Mouse (Mus musculus) bone marrow macrophage, adult 2 months (primary cell): Measurements from ENCODE around the gene Slc6a2.

Source experiments
- CTCF ChIP-seq: IDR thresholded peaks from 2 replicates; pipeline ENCODE4 v1.5.1; 2012; ENCODE audit warnings: low read depth, mild to moderate bottlenecking, low read length, moderate library complexity
- POLR2A ChIP-seq: IDR thresholded peaks from 2 replicates; pipeline ENCODE4 v1.6.1; 2012; ENCODE audit warnings: mild to moderate bottlenecking, low read depth, low read length, borderline replicate concordance

GRCm38 (mm10) chr8:92964556-92964955 lies 4.7 kb downstream of the Slc6a2 start:
- no peak for TF ChIP-seq CTCF
- TF ChIP-seq POLR2A, result no peak
